Mouse (Mus musculus) embryonic facial prominence, embryonic 15.5 days (tissue): ENCODE measurements around the gene Sprr2d. TPM values are rescaled to one million over a fixed set of nuclear protein-coding genes. Genes with fewer than 3 reads are reported as not detected.

ENCODE experiments used
- polyA plus RNA-seq: library from polyadenylated mRNA; unstranded; fragments of >200 nt; fragmentation: Nextera tagmentation; extraction: Ambion mirVana; gene quantifications from 2 replicates; pipeline ENCODE4 v1.2.1, GENCODE M21; 2015

Sprr2d gene
- polyA plus RNA-seq, 1 experiment from 2014 or later, result not detected

Other genes with a start within 250 kb of the Sprr2d start
- gene Prr9, start 215.2 kb upstream of the Sprr2d start, polyA plus RNA-seq, result 44.2 and 62.6 TPM in 2 replicates
- gene Lelp1, start 196.4 kb upstream of the Sprr2d start, polyA plus RNA-seq, result not detected in 2 replicates
- 0.12 TPM in 1 of 2 replicates, not detected in the other for gene Sprr2a1, start 123.3 kb upstream of the Sprr2d start, polyA plus RNA-seq
- 2.5 and 6.2 TPM in 2 replicates for gene Sprr2a2, start 123.2 kb upstream of the Sprr2d start, polyA plus RNA-seq
- 0.39 TPM in 1 of 2 replicates, not detected in the other for gene Sprr2a3, start 53.7 kb upstream of the Sprr2d start, polyA plus RNA-seq
- gene Sprr2b, start 22.5 kb upstream of the Sprr2d start, polyA plus RNA-seq, result 0.29 TPM in 1 of 2 replicates, not detected in the other
- not detected in 2 replicates for gene Sprr2e, start 13.0 kb downstream of the Sprr2d start, polyA plus RNA-seq
- gene Sprr2f, start 26.0 kb downstream of the Sprr2d start, polyA plus RNA-seq, result not detected in 2 replicates
- gene Sprr2h, start 46.5 kb downstream of the Sprr2d start, polyA plus RNA-seq, result 1.5 and 4.6 TPM in 2 replicates
- gene Sprr2i, start 68.9 kb downstream of the Sprr2d start, polyA plus RNA-seq, result 0.29 TPM in 1 of 2 replicates, not detected in the other
- gene Sprr2j-ps, start 78.9 kb downstream of the Sprr2d start, polyA plus RNA-seq, result 0.26 TPM in 1 of 2 replicates, not detected in the other
- 8.5 and 21.1 TPM in 2 replicates for gene Gm9774, start 90.3 kb downstream of the Sprr2d start, polyA plus RNA-seq
- gene Sprr2k, start 93.4 kb downstream of the Sprr2d start, polyA plus RNA-seq, result 1.2 TPM in 2 replicates
- gene Sprr1b, start 99.6 kb downstream of the Sprr2d start, polyA plus RNA-seq, result 50.3 and 55.6 TPM in 2 replicates
- 27.2 and 28.3 TPM in 2 replicates for gene Sprr3, start 119.6 kb downstream of the Sprr2d start, polyA plus RNA-seq
- gene Sprr1a, start 146.8 kb downstream of the Sprr2d start, polyA plus RNA-seq, result 303 and 332 TPM in 2 replicates
- gene Sprr4, start 161.4 kb downstream of the Sprr2d start, polyA plus RNA-seq, result 2.3 and 6.7 TPM in 2 replicates
- gene 2310046K23Rik, start 195.4 kb downstream of the Sprr2d start, polyA plus RNA-seq, result 5.0 and 5.6 TPM in 2 replicates
- 11.6 and 13.2 TPM in 2 replicates for gene Ivl, start 234.6 kb downstream of the Sprr2d start, polyA plus RNA-seq
- gene Smcp, start 249.9 kb downstream of the Sprr2d start, polyA plus RNA-seq, result not detected in 2 replicates